Mouse (Mus musculus) forebrain, embryonic 12.5 days (tissue): Measurements from ENCODE around the gene Tmem44. TPM values are rescaled to one million over a fixed set of nuclear protein-coding genes. Genes with fewer than 3 reads are reported as not detected.

Experiments used
- ATAC-seq: fragments of 200-750 bp; cut with Nextera tagmentation; 2 replicates; pipeline ENCODE4 v1.8.0; 2017; ENCODE audit warnings: moderate TSS enrichment; ENCODE audit not compliant: low FRiP score
- H3K27ac ChIP-seq: fragments of 300-500 bp; sonication (generic); 2 replicates; pipeline ENCODE4 v1.5.1; 2016; ENCODE audit warnings: mild to moderate bottlenecking
- H3K27me3 ChIP-seq: fragments of 300-500 bp; sonication (generic); 2 replicates; pipeline ENCODE4 v1.6.1; 2016; ENCODE audit warnings: mild to moderate bottlenecking
- H3K36me3 ChIP-seq: fragments of 300-500 bp; sonication (generic); replicated peaks from 2 replicates; pipeline ENCODE4 v1.6.1; 2016; ENCODE audit warnings: mild to moderate bottlenecking
- H3K4me1 ChIP-seq: fragments of 300-500 bp; sonication (generic); 2 replicates; pipeline ENCODE4 v1.6.1; 2016
- H3K4me2 ChIP-seq: fragments of 300-500 bp; sonication (generic); 2 replicates; pipeline ENCODE4 v1.6.1; 2016; ENCODE audit warnings: mild to moderate bottlenecking, moderate library complexity
- H3K4me3 ChIP-seq: fragments of 300-500 bp; sonication (generic); replicated peaks from 2 replicates; pipeline ENCODE4 v1.5.1; 2016; ENCODE audit warnings: mild to moderate bottlenecking
- H3K9ac ChIP-seq: fragments of 300-500 bp; sonication (generic); 2 replicates; pipeline ENCODE4 v1.6.1; 2016; ENCODE audit warnings: mild to moderate bottlenecking
- H3K9me3 ChIP-seq: fragments of 300-500 bp; sonication (generic); 2 replicates; pipeline ENCODE4 v1.6.1; 2016
- WGBS: fragments of 180-500 bp; shearing (Covaris S2); methylation state at CpG from one replicate; pipeline ENCODE4 v1.1.7; 2016; 5-methylcytosine and 5-hydroxymethylcytosine counted together
- polyA plus RNA-seq: library from polyadenylated mRNA; unstranded; fragments of >200 nt; fragmentation: Nextera tagmentation; extraction: Ambion mirVana; gene quantifications from 2 replicates; pipeline ENCODE4 v1.2.1, GENCODE M21; 2016

Gene Tmem44
- polyA plus RNA-seq, 1 experiment from 2014 or later, result 47.4 TPM

DNA sequence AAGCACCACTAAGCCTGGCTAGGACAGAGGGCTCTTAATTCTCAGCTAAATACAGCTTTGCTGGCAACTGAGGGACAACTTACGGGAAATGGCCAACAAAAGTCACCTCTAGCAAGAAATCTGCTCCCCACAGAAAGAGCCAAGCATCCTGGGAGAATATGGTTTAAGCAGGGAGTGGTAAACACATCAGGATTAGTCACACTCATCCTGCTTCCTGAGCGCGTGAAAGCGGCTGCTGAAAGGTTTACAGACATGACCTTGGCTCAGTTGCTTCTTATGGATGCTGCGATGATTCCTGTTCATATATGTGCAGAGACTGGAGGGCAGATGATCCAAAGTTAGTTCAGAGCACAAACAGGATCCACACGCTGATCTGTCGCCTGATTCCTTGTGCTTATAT is 50.4 kb downstream of the Tmem44 start:
- H3K27me3 ChIP-seq, result peaks cover 11% of the 10 kb centered on the region; the same call in 1 of the 2 replicates
- no peaks in the 10 kb centered on the region for H3K9me3 ChIP-seq
- peaks cover 7% of the 10 kb centered on the region for H3K4me1 ChIP-seq
- H3K27ac ChIP-seq, result no peak overlapping the region
- H3K4me2 ChIP-seq, result no peak overlapping the region
- no peak overlapping the region for H3K4me3 ChIP-seq
- H3K9ac ChIP-seq, result no peak overlapping the region
- no peak for ATAC-seq
- WGBS, result 84% methylated on average over 7 of the region's 7 CpGs
- no peaks in the 10 kb centered on the region for H3K36me3 ChIP-seq

DNA sequence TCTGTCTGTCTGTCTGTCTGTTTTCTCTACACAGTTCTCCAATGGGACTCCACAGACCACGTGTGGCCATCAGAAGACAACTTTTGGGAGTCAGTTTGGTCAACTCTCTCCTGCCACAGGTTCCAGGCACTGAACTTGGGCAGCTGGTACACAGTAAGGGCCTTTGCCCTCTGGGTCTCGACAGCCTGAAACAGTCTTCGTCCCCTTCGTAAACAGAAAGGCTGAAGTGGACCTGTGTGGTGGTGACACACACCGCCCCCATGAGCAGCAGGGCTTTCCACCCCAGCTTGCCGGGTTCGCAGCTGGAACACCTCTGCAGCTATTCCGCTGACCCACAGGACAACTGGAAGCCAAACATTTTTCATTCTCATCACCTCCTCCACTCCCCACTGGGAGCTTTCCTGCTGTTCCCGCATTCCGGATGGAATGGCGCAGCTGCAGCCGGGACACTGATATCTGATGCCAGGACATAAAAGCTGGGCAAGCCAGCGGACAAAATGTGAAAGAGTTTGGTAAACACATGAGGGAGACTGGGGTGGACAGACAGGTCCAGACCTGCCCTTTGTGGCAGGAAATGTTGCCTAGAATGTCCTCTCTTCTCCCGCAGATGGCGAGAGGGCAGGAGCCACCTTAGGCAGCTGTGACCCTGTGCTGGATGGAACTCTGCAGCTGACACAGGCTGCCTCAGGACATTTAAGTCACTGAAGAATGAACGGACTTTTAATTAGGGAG is 51.4 kb downstream of the Tmem44 start:
- WGBS, result 21% methylated on average over 16 of the region's 16 CpGs
- H3K4me2 ChIP-seq, result no peak overlapping the region

DNA sequence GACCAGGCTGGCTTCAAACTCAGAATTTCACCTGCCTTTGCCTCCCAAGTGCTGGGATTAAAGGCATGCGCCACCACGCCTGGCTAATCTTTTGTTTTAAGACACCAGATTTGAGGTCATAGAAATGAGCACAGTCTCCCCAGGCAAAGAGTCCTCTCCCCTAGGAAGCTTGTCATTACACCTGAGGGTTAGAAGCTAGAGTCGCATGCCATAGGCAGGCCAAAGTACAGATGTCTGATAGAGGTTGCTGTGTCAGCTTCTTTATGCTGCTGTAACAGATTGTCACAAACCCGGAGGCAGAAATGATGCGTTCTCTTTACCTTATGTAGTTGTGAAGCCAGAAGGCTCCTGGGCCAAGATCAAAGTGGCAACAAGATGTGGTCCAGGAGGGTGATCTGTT is 53.3 kb downstream of the Tmem44 start:
- ATAC-seq, result no peak
- no peaks in the 10 kb centered on the region for H3K9me3 ChIP-seq
- WGBS, result 88% methylated on average over 5 of the region's 5 CpGs
- peaks cover 8% of the 10 kb centered on the region; the same call in 1 of the 2 replicates for H3K27me3 ChIP-seq
- H3K9ac ChIP-seq, result no peak overlapping the region
- no peak overlapping the region for H3K4me2 ChIP-seq
- H3K27ac ChIP-seq, result no peak overlapping the region
- H3K36me3 ChIP-seq, result no peaks in the 10 kb centered on the region
- peaks cover 7% of the 10 kb centered on the region for H3K4me1 ChIP-seq
- H3K4me3 ChIP-seq, result no peak overlapping the region

More for the DNA sequence above, 51.4 kb downstream of the Tmem44 start:
- no peaks in the 10 kb centered on the region for H3K9me3 ChIP-seq
- H3K36me3 ChIP-seq, result no peaks in the 10 kb centered on the region
- H3K4me3 ChIP-seq, result no peak overlapping the region
- H3K27me3 ChIP-seq, result peaks cover 11% of the 10 kb centered on the region; the same call in 1 of the 2 replicates
- peaks cover 7% of the 10 kb centered on the region for H3K4me1 ChIP-seq
- H3K27ac ChIP-seq, result no peak overlapping the region
- ATAC-seq, result no peak
- H3K9ac ChIP-seq, result no peak overlapping the region

DNA sequence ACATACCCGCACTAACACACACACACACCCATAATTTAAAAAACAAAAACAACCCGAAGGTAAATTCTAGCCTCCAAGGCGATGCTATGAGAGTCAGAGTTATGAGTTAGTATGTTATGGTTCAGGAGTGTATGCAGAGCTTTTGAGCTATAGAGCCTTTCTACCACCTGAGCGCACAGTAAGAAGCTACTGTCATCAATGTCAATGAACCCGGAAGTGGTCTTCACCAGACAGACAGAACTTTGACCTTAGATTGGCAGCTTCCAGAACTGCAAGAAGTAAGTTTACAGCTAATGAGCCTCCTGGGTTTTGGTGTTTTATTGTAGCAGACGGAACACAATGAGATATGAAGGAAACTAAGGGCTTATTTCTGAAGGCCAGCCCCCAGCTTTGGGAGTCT is 55.8 kb downstream of the Tmem44 start:
- ATAC-seq, result no peak
- Histone ChIP-seq H3K36me3 (no peaks in the 10 kb centered on the region), H3K4me1 (peaks cover 7% of the 10 kb centered on the region), H3K9ac (no peak overlapping the region), H3K4me3 (no peak overlapping the region), H3K9me3 (no peaks in the 10 kb centered on the region), H3K27ac (no peak overlapping the region), H3K27me3 (no peaks in the 10 kb centered on the region), H3K4me2 (no peak overlapping the region)
- WGBS, result 90% methylated on average over 6 of the region's 6 CpGs

DNA sequence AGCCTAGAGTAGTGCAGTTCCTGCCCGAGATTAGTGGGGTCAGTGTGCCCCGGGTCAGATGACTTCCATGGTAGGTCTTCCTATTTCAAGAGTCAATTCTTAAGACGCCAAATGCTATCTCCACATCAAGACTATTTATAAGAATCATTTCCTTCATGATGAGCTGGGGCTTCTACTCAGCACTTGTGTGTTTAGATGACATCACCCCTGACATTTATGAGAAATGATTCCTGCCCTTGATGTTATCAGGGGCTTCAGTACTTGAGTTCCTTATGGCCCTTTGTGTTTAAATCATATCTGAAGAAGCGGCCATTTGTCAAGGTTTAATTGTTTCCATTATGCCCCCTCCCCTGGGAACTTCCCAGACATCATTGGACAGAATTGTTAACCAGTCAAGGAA is 58.9 kb downstream of the Tmem44 start:
- no peak for ATAC-seq
- Histone ChIP-seq H3K9ac (no peak overlapping the region), H3K4me2 (no peak overlapping the region), H3K36me3 (no peaks in the 10 kb centered on the region), H3K4me1 (no peaks in the 10 kb centered on the region; the same call in 1 of the 2 replicates), H3K9me3 (no peaks in the 10 kb centered on the region), H3K27me3 (no peaks in the 10 kb centered on the region; the same call in 1 of the 2 replicates), H3K4me3 (no peak overlapping the region), H3K27ac (no peak overlapping the region)
- 84% methylated on average over 4 of the region's 4 CpGs for WGBS

DNA sequence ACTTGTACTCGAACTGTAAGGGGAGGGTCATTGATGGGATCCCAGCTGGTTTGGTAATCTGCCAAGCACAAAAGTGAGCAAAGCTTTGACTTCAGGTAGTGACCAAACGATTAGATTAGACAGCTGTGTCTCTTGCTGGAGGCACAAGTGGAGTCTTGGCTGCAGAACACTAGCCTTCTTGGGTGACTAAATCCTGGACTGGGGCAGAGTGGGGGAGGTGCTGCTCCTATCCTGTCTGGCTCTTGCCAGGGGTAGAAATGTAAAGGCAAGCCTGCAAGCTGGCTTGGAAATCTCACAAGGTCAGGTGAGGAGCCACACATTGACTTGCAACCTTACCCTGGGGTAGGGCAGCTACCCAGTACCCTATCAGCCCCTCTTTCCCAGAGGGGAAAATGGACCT is 59.9 kb downstream of the Tmem44 start:
- Histone ChIP-seq H3K9ac (no peak overlapping the region), H3K4me1 (no peaks in the 10 kb centered on the region; the same call in 1 of the 2 replicates), H3K27me3 (no peaks in the 10 kb centered on the region; the same call in 1 of the 2 replicates), H3K36me3 (no peaks in the 10 kb centered on the region), H3K9me3 (no peaks in the 10 kb centered on the region), H3K4me3 (no peak overlapping the region), H3K4me2 (no peak overlapping the region), H3K27ac (no peak overlapping the region)
- ATAC-seq, result no peak
- 59% methylated on average over 2 of the region's 2 CpGs for WGBS

DNA sequence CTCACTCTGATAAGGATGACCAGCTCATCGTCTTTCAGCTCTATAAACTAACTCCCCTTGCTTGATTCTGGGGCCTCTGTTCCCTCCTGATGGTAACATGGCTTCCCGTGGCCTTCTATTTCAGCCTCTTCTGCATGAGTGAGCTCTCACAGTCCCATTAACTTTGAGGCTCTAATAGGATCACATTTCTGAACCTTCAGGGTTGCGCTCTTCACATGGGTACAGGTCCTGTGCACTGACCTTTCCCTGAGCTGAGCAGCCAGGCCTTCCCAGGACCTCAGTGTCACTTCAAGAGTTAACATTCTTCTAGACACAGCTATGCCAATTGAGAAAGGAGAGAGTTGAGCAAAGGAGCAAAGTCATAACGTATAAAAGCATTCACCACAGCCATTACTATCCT is 60.3 kb downstream of the Tmem44 start:
- no peaks in the 10 kb centered on the region; the same call in 1 of the 2 replicates for H3K4me1 ChIP-seq
- H3K27ac ChIP-seq, result no peak overlapping the region
- no peak for ATAC-seq
- 18% methylated on average over 4 of the region's 4 CpGs for WGBS
- H3K36me3 ChIP-seq, result no peaks in the 10 kb centered on the region
- H3K27me3 ChIP-seq, result no peaks in the 10 kb centered on the region; the same call in 1 of the 2 replicates
- no peaks in the 10 kb centered on the region for H3K9me3 ChIP-seq
- H3K4me3 ChIP-seq, result no peak overlapping the region
- no peak overlapping the region for H3K4me2 ChIP-seq
- H3K9ac ChIP-seq, result no peak overlapping the region

DNA sequence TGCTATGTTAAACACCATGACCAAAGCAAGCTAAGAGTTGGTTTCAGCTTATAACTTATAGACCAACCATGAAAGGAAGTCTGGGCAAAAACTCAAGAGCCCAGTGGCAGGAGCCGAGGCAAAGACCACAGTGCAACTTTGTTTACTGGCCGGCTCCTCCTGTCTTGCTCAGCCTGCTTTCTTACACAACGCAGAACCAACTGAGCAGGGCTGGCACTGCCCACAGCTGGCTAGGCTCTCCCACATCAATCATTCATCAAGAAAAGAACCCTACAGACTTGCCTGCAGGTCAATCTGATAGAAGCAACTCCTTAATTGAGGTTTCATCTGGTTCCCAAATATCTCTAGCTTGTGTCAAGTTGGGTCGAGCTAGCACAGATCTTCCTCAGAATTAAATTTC is 61.0 kb downstream of the Tmem44 start:
- ATAC-seq, result no peak
- Histone ChIP-seq H3K4me3 (no peak overlapping the region), H3K9ac (no peak overlapping the region), H3K4me1 (no peaks in the 10 kb centered on the region; the same call in 1 of the 2 replicates), H3K27ac (no peak overlapping the region), H3K27me3 (no peaks in the 10 kb centered on the region; the same call in 1 of the 2 replicates), H3K4me2 (no peak overlapping the region), H3K9me3 (no peaks in the 10 kb centered on the region), H3K36me3 (no peaks in the 10 kb centered on the region)
- WGBS, result 74% methylated on average over 4 of the region's 4 CpGs

DNA sequence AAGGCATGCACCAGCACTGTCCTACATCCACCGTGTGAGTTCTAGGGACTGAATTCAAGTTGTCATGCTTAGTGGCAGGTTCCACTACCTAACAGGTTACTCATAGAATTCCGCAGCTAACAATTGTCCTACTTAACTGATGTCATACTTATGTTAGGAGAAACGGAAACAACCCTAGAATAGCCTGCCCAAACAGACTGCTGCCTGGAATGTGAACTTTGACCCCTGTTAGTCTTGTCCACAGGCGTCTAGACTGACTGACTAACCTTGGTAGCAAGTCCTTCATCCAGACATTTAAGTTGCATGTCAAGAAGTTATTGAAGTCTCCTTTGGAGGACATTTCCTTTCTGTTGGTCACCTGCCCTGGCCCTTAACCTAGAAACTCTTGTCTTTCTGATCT is 64.1 kb downstream of the Tmem44 start:
- no peak overlapping the region for H3K4me3 ChIP-seq
- no peaks in the 10 kb centered on the region; the same call in 1 of the 2 replicates for H3K4me1 ChIP-seq
- H3K36me3 ChIP-seq, result no peaks in the 10 kb centered on the region
- no peak overlapping the region for H3K27ac ChIP-seq
- H3K4me2 ChIP-seq, result no peak overlapping the region
- ATAC-seq, result no peak
- no peaks in the 10 kb centered on the region for H3K9me3 ChIP-seq
- 70% methylated on average over 4 of the region's 4 CpGs for WGBS
- H3K9ac ChIP-seq, result no peak overlapping the region
- no peaks in the 10 kb centered on the region; the same call in 1 of the 2 replicates for H3K27me3 ChIP-seq

DNA sequence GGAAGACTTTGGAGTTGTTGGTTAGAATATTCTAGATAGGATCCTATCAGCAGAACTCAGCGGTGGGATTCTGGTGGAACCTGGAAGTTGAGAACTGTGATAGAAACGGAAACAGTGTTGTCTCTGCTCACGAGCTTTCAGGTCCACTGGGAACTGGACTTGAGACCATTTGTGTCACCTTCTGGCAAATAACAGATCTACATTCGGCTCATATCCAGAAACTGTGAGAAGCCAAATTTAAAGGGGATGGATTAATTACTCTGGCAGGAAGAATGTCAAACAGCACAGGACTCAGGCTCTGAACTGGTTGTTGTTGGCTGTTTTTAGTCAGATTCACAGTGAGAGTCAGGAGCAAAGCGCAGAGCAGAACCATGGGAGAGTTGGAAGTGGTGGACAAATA is 72.9 kb downstream of the Tmem44 start:
- Histone ChIP-seq H3K9ac (no peak overlapping the region), H3K36me3 (no peaks in the 10 kb centered on the region), H3K27ac (no peak overlapping the region), H3K4me2 (no peak overlapping the region), H3K4me3 (no peak overlapping the region), H3K9me3 (no peaks in the 10 kb centered on the region), H3K4me1 (peaks cover 7% of the 10 kb centered on the region), H3K27me3 (peaks cover 5% of the 10 kb centered on the region; the same call in 1 of the 2 replicates)
- ATAC-seq, result no peak
- 91% methylated on average over 5 of the region's 5 CpGs for WGBS

DNA sequence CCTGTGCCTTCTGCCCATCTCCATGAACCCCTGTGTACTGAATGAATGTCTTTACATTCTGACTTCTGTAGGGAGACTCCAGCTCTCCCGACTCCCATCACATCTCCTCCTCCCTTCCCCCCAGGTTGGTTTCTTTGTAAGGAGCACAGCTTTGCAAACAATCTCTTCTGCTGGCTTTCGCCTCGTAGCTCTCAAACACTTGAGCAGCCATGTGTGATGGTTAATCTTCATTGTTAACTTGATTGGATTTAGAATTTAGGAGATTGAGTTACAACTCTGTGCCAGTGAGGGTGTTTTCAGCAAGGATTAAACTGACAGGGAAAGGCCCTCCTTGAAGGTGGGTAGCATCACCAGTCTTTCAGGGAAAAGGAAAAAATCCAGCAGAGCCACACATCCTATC is 73.6 kb downstream of the Tmem44 start:
- no peak overlapping the region for H3K4me3 ChIP-seq
- no peak overlapping the region for H3K27ac ChIP-seq
- no peak for ATAC-seq
- H3K4me1 ChIP-seq, result peaks cover 7% of the 10 kb centered on the region
- no peak overlapping the region for H3K9ac ChIP-seq
- WGBS, result 13% methylated on average over 3 of the region's 3 CpGs
- H3K9me3 ChIP-seq, result no peaks in the 10 kb centered on the region
- no peak overlapping the region for H3K4me2 ChIP-seq
- H3K36me3 ChIP-seq, result no peaks in the 10 kb centered on the region
- peaks cover 5% of the 10 kb centered on the region; the same call in 1 of the 2 replicates for H3K27me3 ChIP-seq

DNA sequence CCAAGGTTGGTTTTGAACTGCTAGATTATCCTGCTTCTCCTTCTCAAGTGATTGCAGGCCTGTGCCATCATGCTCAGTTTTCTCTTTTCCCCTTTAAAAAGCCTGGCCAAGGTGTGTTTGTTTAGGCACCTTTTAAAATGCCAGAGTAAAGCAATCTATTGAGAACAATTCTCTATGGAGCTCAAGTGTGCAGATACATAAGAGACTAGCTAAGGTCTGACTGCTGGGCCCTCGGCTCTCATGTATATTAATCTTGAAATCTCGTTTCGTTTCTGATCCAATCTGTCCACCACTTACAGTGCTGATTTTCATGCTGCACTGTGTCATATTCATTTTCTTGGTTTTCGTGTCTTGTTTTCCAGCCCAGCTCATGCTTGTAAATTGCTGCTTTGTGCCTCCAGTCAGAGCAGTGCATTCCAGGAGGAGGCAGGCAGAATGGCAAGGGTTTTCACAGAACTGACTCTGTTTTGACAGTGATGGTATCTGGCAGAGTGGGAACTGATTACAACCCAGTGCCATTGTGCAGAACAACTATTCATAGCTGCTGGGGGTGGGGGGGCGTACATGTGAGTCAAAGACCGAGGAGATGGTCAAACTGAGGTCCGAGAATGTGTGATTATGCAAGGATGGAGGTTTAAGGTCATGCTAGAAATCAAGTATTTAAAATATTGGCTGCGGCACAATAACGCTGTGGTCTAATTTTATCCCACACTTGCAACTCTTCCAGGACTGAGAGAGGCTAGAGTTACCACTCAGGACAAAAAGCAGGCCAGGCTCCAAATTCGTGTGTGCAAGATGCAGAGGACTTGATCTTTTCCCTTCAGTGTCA is 74.8 kb downstream of the Tmem44 start:
- WGBS, result 55% methylated on average over 10 of the region's 10 CpGs
- Histone ChIP-seq H3K27me3 (peaks cover 5% of the 10 kb centered on the region; the same call in 1 of the 2 replicates), H3K27ac (no peak overlapping the region)

More for the DNA sequence above, 74.8 kb downstream of the Tmem44 start:
- Histone ChIP-seq H3K4me1 (peaks cover 7% of the 10 kb centered on the region), H3K4me3 (no peak overlapping the region), H3K4me2 (no peak overlapping the region), H3K9me3 (no peaks in the 10 kb centered on the region), H3K36me3 (no peaks in the 10 kb centered on the region), H3K9ac (no peak overlapping the region)
- ATAC-seq, result no peak
